Mouse (Mus musculus): ENCODE data around the gene Gm42791. TPM values are rescaled to one million over a fixed set of nuclear protein-coding genes. Genes with fewer than 3 reads are reported as not detected.

Gene Gm42791
- total and polyA plus RNA-seq, 3 experiments = 0.42 to 1.3 TPM; not detected in 1

GRCm38 (mm10) chr5:148909057-148909395 is 85.9 kb downstream of the Gm42791 start:
- H3K36me3 ChIP-seq (replicated peaks in 1 of 2; ENCODE audit: control insufficient read depth in 1 of 2, insufficient read depth in 1 of 2, low read length in 1 of 2) = peaks cover 5 to 48% of the 10 kb centered on the region in 2 experiments
- in situ Hi-C loops (cut with MboI; ENCODE audit: low pct_ligation_motif_present, low pct_unique_long_range_greater_than_20kb, low sequenced_read_pairs) = no loop called here

GRCm38 (mm10) chr5:148908191-148909056 is 86.5 kb downstream of the Gm42791 start:
- Histone ChIP-seq H3K27ac (ENCODE audit: insufficient read depth, low read depth) (no peak overlapping the region), H3K27me3 (replicated peaks) (no peaks in the 10 kb centered on the region), H3K9me3 (replicated peaks; ENCODE audit: low read length) (no peaks in the 10 kb centered on the region), H3K4me1 (ENCODE audit: control insufficient read depth in 1 of 2, insufficient read depth in 2 of 2) (peaks cover 7 to 46% of the 10 kb centered on the region in 2 experiments), H3K4me3 (replicated peaks in 1 of 3; ENCODE audit: low read depth in 2 of 3, low read length in 2 of 3, poor library complexity in 1 of 3) (no peak overlapping the region), H3K79me2 (replicated peaks; ENCODE audit: control insufficient read depth, extremely low read depth, insufficient read depth, poor library complexity, severe bottlenecking) (no peaks in the 10 kb centered on the region), H3K36me3 (replicated peaks in 1 of 2; ENCODE audit: control insufficient read depth in 1 of 2, insufficient read depth in 1 of 2, low read length in 1 of 2) (peaks cover 9 to 50% of the 10 kb centered on the region in 2 experiments), H3K4me2 (ENCODE audit: insufficient read depth, low read depth, poor library complexity, severe bottlenecking) (no peak overlapping the region), H3K9ac (ENCODE audit: insufficient read depth, low read depth) (no peak overlapping the region)
- dilution Hi-C loops (cut with MboI; ENCODE audit: extremely low pct_ligation_motif_present, extremely low pct_unique_long_range_greater_than_20kb, low sequenced_read_pairs) (no loop called here), in situ Hi-C loops (cut with MboI; ENCODE audit: low pct_ligation_motif_present, low pct_unique_long_range_greater_than_20kb, low sequenced_read_pairs) (no loop called here)
- DNase-seq (ENCODE audit: extremely low read depth) = no peak
- TF ChIP-seq KAT2A (IDR thresholded peaks at IDR 0.05; ENCODE audit: insufficient replicate concordance, low read length) (no peak), HCFC1 (IDR thresholded peaks at IDR 0.05; ENCODE audit: low read depth, low read length) (no peak), USF1 (IDR thresholded peaks at IDR 0.05; ENCODE audit: low read depth, low read length) (no peak), SIN3A (IDR thresholded peaks at IDR 0.05; ENCODE audit: low read length) (no peak), NELFE (IDR thresholded peaks at IDR 0.05; ENCODE audit: low read depth, low read length) (no peak), ETS1 (conservative IDR thresholded peaks at IDR 0.05; ENCODE audit: low read depth, low read length) (peak; percentile 19; the same call in 1 of the 2 replicates)

More at GRCm38 (mm10) chr5:148909057-148909395, 85.9 kb downstream of the Gm42791 start:
- Histone ChIP-seq H3K4me2 (ENCODE audit: insufficient read depth, low read depth, poor library complexity, severe bottlenecking) (no peak overlapping the region), H3K79me2 (replicated peaks; ENCODE audit: control insufficient read depth, extremely low read depth, insufficient read depth, poor library complexity, severe bottlenecking) (no peaks in the 10 kb centered on the region), H3K9me3 (replicated peaks; ENCODE audit: low read length) (no peaks in the 10 kb centered on the region), H3K4me1 (ENCODE audit: control insufficient read depth in 1 of 2, insufficient read depth in 2 of 2) (peaks cover 7 to 40% of the 10 kb centered on the region in 2 experiments), H3K9ac (ENCODE audit: insufficient read depth, low read depth) (no peak overlapping the region), H3K27ac (ENCODE audit: insufficient read depth, low read depth) (no peak overlapping the region), H3K27me3 (replicated peaks) (no peaks in the 10 kb centered on the region), H3K4me3 (replicated peaks in 1 of 3; ENCODE audit: low read depth in 2 of 3, low read length in 2 of 3, poor library complexity in 1 of 3) (no peak overlapping the region)
- dilution Hi-C loops (cut with MboI; ENCODE audit: extremely low pct_ligation_motif_present, extremely low pct_unique_long_range_greater_than_20kb, low sequenced_read_pairs) = no loop called here
- TF ChIP-seq CHD2 (IDR thresholded peaks at IDR 0.05; ENCODE audit: low read length) = no peak
- TF ChIP-seq CTCF (conservative IDR thresholded peaks at IDR 0.05 in 1 of 2, IDR thresholded peaks at IDR 0.05 in 1 of 2; ENCODE audit: low read depth in 2 of 2, low read length in 2 of 2) = no peak
- no peak for TF ChIP-seq MAX (IDR thresholded peaks at IDR 0.05; ENCODE audit: low read length)
- no peak for TF ChIP-seq E2F4 (IDR thresholded peaks at IDR 0.05; ENCODE audit: insufficient replicate concordance, low read depth, low read length)
- TF ChIP-seq USF2 (conservative IDR thresholded peaks at IDR 0.05; ENCODE audit: low read depth, low read length) = no peak
- no peak for TF ChIP-seq ZNF384 (IDR thresholded peaks at IDR 0.05; ENCODE audit: low read depth, low read length)
- no peak for TF ChIP-seq TCF12 (IDR thresholded peaks at IDR 0.05; ENCODE audit: low read depth, low read length)
- no peak for TF ChIP-seq PAX5 (IDR thresholded peaks at IDR 0.05; ENCODE audit: low read length)
- TF ChIP-seq JUN (IDR thresholded peaks at IDR 0.05; ENCODE audit: insufficient read depth, low read depth, low read length) = no peak
- TF ChIP-seq POLR2A (IDR thresholded peaks at IDR 0.05; ENCODE audit: low read depth, low read length) = no peak
- no peak for TF ChIP-seq RCOR1 (conservative IDR thresholded peaks at IDR 0.05; ENCODE audit: low read depth, low read length)
- TF ChIP-seq ZKSCAN1 (IDR thresholded peaks at IDR 0.05; ENCODE audit: borderline replicate concordance, low read depth, low read length) = no peak
- TF ChIP-seq MAZ (IDR thresholded peaks at IDR 0.05; ENCODE audit: low read depth, low read length) = no peak
- no peak for DNase-seq (ENCODE audit: extremely low read depth)
